Mouse (Mus musculus): Measurements from ENCODE around the gene Msl1.
A peak's percentile ranks its signal among the peaks of the same experiment; 100 is the strongest.

Gene Msl1

GRCm38 (mm10) chr11:98795015-98795713, at the start of gene Msl1:
Gene Msl1 (plus strand): TSS chr11:98795516.
- DNase-seq (ENCODE audit: low spot score): peak; percentile 84

- DNase-seq (ENCODE audit: low spot score): no peak
Observed at GRCm38 (mm10) chr11:98745932-98746853, 49.1 kb upstream of the Msl1 start.

- DNase-seq (ENCODE audit: low spot score): peak; percentile 73
Observed at GRCm38 (mm10) chr11:98746855-98747693, 48.2 kb upstream of the Msl1 start.

- DNase-seq (ENCODE audit: low spot score): no peak
Observed at GRCm38 (mm10) chr11:98747804-98748505, 47.4 kb upstream of the Msl1 start.

GRCm38 (mm10) chr11:98748506-98749416, 46.6 kb upstream of the Msl1 start:
- no peak for DNase-seq (ENCODE audit: low spot score)

- no peak for DNase-seq (ENCODE audit: low spot score)
Observed at GRCm38 (mm10) chr11:98749716-98750115, 45.6 kb upstream of the Msl1 start.

GRCm38 (mm10) chr11:98750351-98751201, 44.7 kb upstream of the Msl1 start:
- no peak for DNase-seq (ENCODE audit: low spot score)

GRCm38 (mm10) chr11:98751221-98751782, 44.0 kb upstream of the Msl1 start:
- DNase-seq (ENCODE audit: low spot score): no peak

GRCm38 (mm10) chr11:98752562-98753140, 42.7 kb upstream of the Msl1 start:
- no peak for DNase-seq (ENCODE audit: low spot score)

GRCm38 (mm10) chr11:98753264-98753663, 42.1 kb upstream of the Msl1 start:
- no peak for DNase-seq (ENCODE audit: low spot score)

- DNase-seq (ENCODE audit: low spot score): no peak
Observed at GRCm38 (mm10) chr11:98754151-98754620, 41.1 kb upstream of the Msl1 start.

- DNase-seq (ENCODE audit: low spot score): no peak
Observed at GRCm38 (mm10) chr11:98754621-98755181, 40.6 kb upstream of the Msl1 start.

GRCm38 (mm10) chr11:98755726-98756380, 39.5 kb upstream of the Msl1 start:
- no peak for DNase-seq (ENCODE audit: low spot score)

- no peak for DNase-seq (ENCODE audit: low spot score)
Observed at GRCm38 (mm10) chr11:98756711-98757110, 38.6 kb upstream of the Msl1 start.

GRCm38 (mm10) chr11:98761939-98762338, 33.4 kb upstream of the Msl1 start:
- no peak for DNase-seq (ENCODE audit: low spot score)

- DNase-seq (ENCODE audit: low spot score): no peak
Observed at GRCm38 (mm10) chr11:98762756-98763501, 32.4 kb upstream of the Msl1 start.

GRCm38 (mm10) chr11:98763502-98763861, 31.8 kb upstream of the Msl1 start:
- DNase-seq (ENCODE audit: low spot score): no peak
